Mouse (Mus musculus) intestine, embryonic 14.5 days (tissue): Measurements from ENCODE around the gene Ikzf2. TPM values are rescaled to one million over a fixed set of nuclear protein-coding genes. Genes with fewer than 3 reads are reported as not detected.

Experiments
- ATAC-seq: fragments of 200-750 bp; cut with Nextera tagmentation; replicated peaks from 2 replicates; pipeline ENCODE4 v1.8.0; 2017; ENCODE audit warnings: low read depth, moderate number of reproducible peaks, moderate TSS enrichment, moderate library complexity; ENCODE audit not compliant: low FRiP score, low TSS enrichment
- DNase-seq: peaks from one replicate; pipeline ENCODE4 v3.0.0-alpha.2; 2018; ENCODE audit warnings: low spot score
- H3K27ac ChIP-seq: fragments of 300-500 bp; sonication (generic); 2 replicates; pipeline ENCODE4 v1.5.1; 2014; ENCODE audit warnings: low read depth, mild to moderate bottlenecking, control low read depth
- H3K27me3 ChIP-seq: fragments of 300-500 bp; sonication (generic); replicated peaks from 2 replicates; pipeline ENCODE4 v1.6.1; 2014; ENCODE audit warnings: low read length, control low read depth; ENCODE audit not compliant: control insufficient read depth, insufficient read depth
- H3K36me3 ChIP-seq: fragments of 300-500 bp; sonication (generic); 2 replicates; pipeline ENCODE4 v1.6.1; 2014; ENCODE audit warnings: low read length, control low read depth; ENCODE audit not compliant: control insufficient read depth, insufficient read depth
- H3K4me1 ChIP-seq: fragments of 300-500 bp; sonication (generic); replicated peaks from 2 replicates; pipeline ENCODE4 v1.6.1; 2014; ENCODE audit warnings: low read length, control low read depth, mixed read lengths; ENCODE audit not compliant: control insufficient read depth, insufficient read depth
- H3K4me2 ChIP-seq: fragments of 300-500 bp; sonication (generic); 2 replicates; pipeline ENCODE4 v1.6.1; 2014; ENCODE audit warnings: low read length
- H3K4me3 ChIP-seq: fragments of 300-500 bp; sonication (generic); 2 replicates; pipeline ENCODE4 v1.5.1; 2014; ENCODE audit warnings: low read depth, low read length, control low read depth, mixed read lengths
- H3K9ac ChIP-seq: fragments of 300-500 bp; sonication (generic); 2 replicates; pipeline ENCODE4 v1.6.1; 2014; ENCODE audit warnings: mild to moderate bottlenecking, low read length
- H3K9me3 ChIP-seq: fragments of 300-500 bp; sonication (generic); 2 replicates; pipeline ENCODE4 v1.6.1; 2016; ENCODE audit warnings: low read length, control low read depth; ENCODE audit not compliant: control insufficient read depth
- WGBS: fragments of 180-500 bp; shearing (Covaris S2); extraction: QIAGEN DNeasy Blood & Tissue Kit; methylation state at CpG from one replicate; pipeline ENCODE4 v1.1.7; 2014; 5-methylcytosine and 5-hydroxymethylcytosine counted together
- polyA plus RNA-seq: library from polyadenylated mRNA; unstranded; fragments of >200 nt; fragmentation: Nextera tagmentation; extraction: Ambion mirVana; gene quantifications from 2 replicates; pipeline ENCODE4 v1.2.1, GENCODE M21; 2014

Ikzf2 gene
- polyA plus RNA-seq, 1 experiment from 2014 or later: 4.3 TPM

- WGBS: 89% methylated on average over 6 of the region's 6 CpGs
- H3K4me3 ChIP-seq: no peak overlapping the region
- no peaks in the 10 kb centered on the region for H3K36me3 ChIP-seq
- H3K27ac ChIP-seq: no peak overlapping the region
- H3K9me3 ChIP-seq: no peaks in the 10 kb centered on the region
- no peak overlapping the region for H3K4me2 ChIP-seq
- H3K27me3 ChIP-seq: no peaks in the 10 kb centered on the region
- H3K4me1 ChIP-seq: no peaks in the 10 kb centered on the region
- ATAC-seq: no peak
- H3K9ac ChIP-seq: no peak overlapping the region
- no peak for DNase-seq
Measured at GRCm38 (mm10) chr1:69506011-69506410, 181.0 kb downstream of the Ikzf2 start.

GRCm38 (mm10) chr1:69500388-69500787, 186.7 kb downstream of the Ikzf2 start:
- Histone ChIP-seq H3K27me3 (no peaks in the 10 kb centered on the region), H3K4me3 (no peak overlapping the region), H3K9ac (no peak overlapping the region), H3K9me3 (no peaks in the 10 kb centered on the region), H3K4me1 (no peaks in the 10 kb centered on the region), H3K36me3 (no peaks in the 10 kb centered on the region), H3K27ac (no peak overlapping the region), H3K4me2 (no peak overlapping the region)
- DNase-seq (no peak), ATAC-seq (no peak)
- WGBS: 78% methylated on average over 3 of the region's 3 CpGs

GRCm38 (mm10) chr1:69499652-69500051, 187.4 kb downstream of the Ikzf2 start:
- DNase-seq (no peak), ATAC-seq (no peak)
- Histone ChIP-seq H3K36me3 (no peaks in the 10 kb centered on the region), H3K4me3 (no peak overlapping the region), H3K9ac (no peak overlapping the region), H3K27ac (no peak overlapping the region), H3K4me2 (no peak overlapping the region), H3K9me3 (no peaks in the 10 kb centered on the region), H3K27me3 (no peaks in the 10 kb centered on the region), H3K4me1 (no peaks in the 10 kb centered on the region)
- 86% methylated on average over 5 of the region's 5 CpGs for WGBS

- Histone ChIP-seq H3K27me3 (no peaks in the 10 kb centered on the region), H3K36me3 (no peaks in the 10 kb centered on the region), H3K4me1 (no peaks in the 10 kb centered on the region), H3K9me3 (no peaks in the 10 kb centered on the region), H3K4me3 (no peak overlapping the region), H3K9ac (no peak overlapping the region), H3K27ac (no peak overlapping the region), H3K4me2 (no peak overlapping the region)
- no peak for DNase-seq
- ATAC-seq: no peak
- WGBS: 55% methylated on average over 7 of the region's 7 CpGs
Measured at GRCm38 (mm10) chr1:69498862-69499306, 188.2 kb downstream of the Ikzf2 start.

- H3K27me3 ChIP-seq: no peaks in the 10 kb centered on the region
- no peak overlapping the region for H3K27ac ChIP-seq
- H3K4me1 ChIP-seq: no peaks in the 10 kb centered on the region
- DNase-seq (no peak), ATAC-seq (no peak)
- no peaks in the 10 kb centered on the region for H3K36me3 ChIP-seq
- H3K9ac ChIP-seq: no peak overlapping the region
- H3K4me2 ChIP-seq: no peak overlapping the region
- WGBS: 57% methylated on average over 4 of the region's 4 CpGs
- no peaks in the 10 kb centered on the region for H3K9me3 ChIP-seq
- H3K4me3 ChIP-seq: no peak overlapping the region
Measured at GRCm38 (mm10) chr1:69496055-69496454, 191.0 kb downstream of the Ikzf2 start.

- no peaks in the 10 kb centered on the region for H3K36me3 ChIP-seq
- no peak overlapping the region for H3K4me3 ChIP-seq
- no peak for DNase-seq
- no peak for ATAC-seq
- H3K9ac ChIP-seq: no peak overlapping the region
- 0 out of 2 replicates have a peak, but pooled peaks cover 5% of the 10 kb centered on the region for H3K4me1 ChIP-seq
- 72% methylated on average over 11 of the region's 11 CpGs for WGBS
- H3K27ac ChIP-seq: no peak overlapping the region
- no peak overlapping the region for H3K4me2 ChIP-seq
- no peaks in the 10 kb centered on the region for H3K9me3 ChIP-seq
- no peaks in the 10 kb centered on the region for H3K27me3 ChIP-seq
Measured at GRCm38 (mm10) chr1:69493309-69494047, 193.6 kb downstream of the Ikzf2 start.

- no peak for DNase-seq
- Histone ChIP-seq H3K27ac (no peak overlapping the region), H3K27me3 (no peaks in the 10 kb centered on the region), H3K9ac (no peak overlapping the region), H3K4me3 (no peak overlapping the region), H3K4me1 (0 out of 2 replicates have a peak, but pooled peaks cover 5% of the 10 kb centered on the region), H3K4me2 (no peak overlapping the region), H3K9me3 (no peaks in the 10 kb centered on the region), H3K36me3 (no peaks in the 10 kb centered on the region)
- no peak for ATAC-seq
- WGBS: 89% methylated on average over 4 of the region's 4 CpGs
Measured at GRCm38 (mm10) chr1:69492013-69492412, 195.0 kb downstream of the Ikzf2 start.

- no peak for DNase-seq
Measured at GRCm38 (mm10) chr1:69489026-69489425, 198.0 kb downstream of the Ikzf2 start.

GRCm38 (mm10) chr1:69488625-69489024, 198.4 kb downstream of the Ikzf2 start:
- Histone ChIP-seq H3K9ac (no peak overlapping the region), H3K27ac (no peak overlapping the region), H3K4me1 (0 out of 2 replicates have a peak, but pooled peaks cover 5% of the 10 kb centered on the region), H3K9me3 (no peaks in the 10 kb centered on the region), H3K36me3 (no peaks in the 10 kb centered on the region), H3K4me2 (no peak overlapping the region), H3K4me3 (no peak overlapping the region), H3K27me3 (no peaks in the 10 kb centered on the region)
- ATAC-seq (no peak), DNase-seq (no peak)
- WGBS: 55% methylated on average over 6 of the region's 6 CpGs

More at GRCm38 (mm10) chr1:69489026-69489425, 198.0 kb downstream of the Ikzf2 start:
- 0 out of 2 replicates have a peak, but pooled peaks cover 5% of the 10 kb centered on the region for H3K4me1 ChIP-seq
- H3K4me2 ChIP-seq: no peak overlapping the region
- no peaks in the 10 kb centered on the region for H3K27me3 ChIP-seq
- no peak overlapping the region for H3K27ac ChIP-seq
- no peak for ATAC-seq
- no peaks in the 10 kb centered on the region for H3K36me3 ChIP-seq
- WGBS: 41% methylated on average over 7 of the region's 7 CpGs
- no peaks in the 10 kb centered on the region for H3K9me3 ChIP-seq
- no peak overlapping the region for H3K9ac ChIP-seq
- H3K4me3 ChIP-seq: no peak overlapping the region
